Mouse (Mus musculus): ENCODE data around the gene Dusp10. TPM values are rescaled to one million over a fixed set of nuclear protein-coding genes. Genes with fewer than 3 reads are reported as not detected.
A peak's percentile ranks its signal among the peaks of the same experiment; 100 is the strongest.

Gene Dusp10
- polyA plus RNA-seq, 1 experiment, result 26.4 TPM

GRCm38 (mm10) chr1:184083166-184083565 lies 70.1 kb downstream of the Dusp10 start:
- no peak overlapping the region for H3K4me3 ChIP-seq (ENCODE audit: insufficient read depth, low read depth, low read length)
- H3K4me1 ChIP-seq (ENCODE audit: control insufficient read depth, insufficient read depth, insufficient read length, low read length), result no peaks in the 10 kb centered on the region; the same call in 1 of the 2 replicates
- H3K27ac ChIP-seq (replicated peaks; ENCODE audit: low read depth, low read length), result peak overlapping the region; percentile 76

- H3K27ac ChIP-seq (replicated peaks; ENCODE audit: low read depth, low read length), result no peak overlapping the region
- H3K4me1 ChIP-seq (ENCODE audit: control insufficient read depth, insufficient read depth, insufficient read length, low read length), result no peaks in the 10 kb centered on the region; the same call in 1 of the 2 replicates
- no peak overlapping the region for H3K4me3 ChIP-seq (ENCODE audit: insufficient read depth, low read depth, low read length)
Observed at GRCm38 (mm10) chr1:184084961-184085360, 71.9 kb downstream of the Dusp10 start.

GRCm38 (mm10) chr1:184090515-184090914 lies 77.4 kb downstream of the Dusp10 start:
- H3K4me3 ChIP-seq (ENCODE audit: insufficient read depth, low read depth, low read length), result no peak overlapping the region
- no peak overlapping the region for H3K27ac ChIP-seq (replicated peaks; ENCODE audit: low read depth, low read length)
- no peaks in the 10 kb centered on the region for H3K4me1 ChIP-seq (ENCODE audit: control insufficient read depth, insufficient read depth, insufficient read length, low read length)

- Histone ChIP-seq H3K4me3 (ENCODE audit: insufficient read depth, low read depth, low read length) (no peak overlapping the region), H3K4me1 (ENCODE audit: control insufficient read depth, insufficient read depth, insufficient read length, low read length) (no peaks in the 10 kb centered on the region), H3K27ac (replicated peaks; ENCODE audit: low read depth, low read length) (no peak overlapping the region)
Observed at GRCm38 (mm10) chr1:184094914-184095313, 81.8 kb downstream of the Dusp10 start.

- H3K4me3 ChIP-seq (ENCODE audit: insufficient read depth, low read depth, low read length), result no peak overlapping the region
- no peaks in the 10 kb centered on the region for H3K4me1 ChIP-seq (ENCODE audit: control insufficient read depth, insufficient read depth, insufficient read length, low read length)
- no peak overlapping the region for H3K27ac ChIP-seq (replicated peaks; ENCODE audit: low read depth, low read length)
Observed at GRCm38 (mm10) chr1:184100414-184100813, 87.3 kb downstream of the Dusp10 start.

GRCm38 (mm10) chr1:184100927-184101749 lies 88.0 kb downstream of the Dusp10 start:
- Histone ChIP-seq H3K27ac (replicated peaks; ENCODE audit: low read depth, low read length) (no peak overlapping the region), H3K4me1 (ENCODE audit: control insufficient read depth, insufficient read depth, insufficient read length, low read length) (no peaks in the 10 kb centered on the region), H3K4me3 (ENCODE audit: insufficient read depth, low read depth, low read length) (no peak overlapping the region)

- H3K4me1 ChIP-seq (ENCODE audit: control insufficient read depth, insufficient read depth, insufficient read length, low read length), result no peaks in the 10 kb centered on the region
- H3K4me3 ChIP-seq (ENCODE audit: insufficient read depth, low read depth, low read length), result no peak overlapping the region
- no peak overlapping the region for H3K27ac ChIP-seq (replicated peaks; ENCODE audit: low read depth, low read length)
Observed at GRCm38 (mm10) chr1:184101750-184102046, 88.6 kb downstream of the Dusp10 start.

- Histone ChIP-seq H3K4me1 (ENCODE audit: control insufficient read depth, insufficient read depth, insufficient read length, low read length) (no peaks in the 10 kb centered on the region), H3K27ac (replicated peaks; ENCODE audit: low read depth, low read length) (no peak overlapping the region), H3K4me3 (ENCODE audit: insufficient read depth, low read depth, low read length) (no peak overlapping the region)
Observed at GRCm38 (mm10) chr1:184106832-184107231, 93.7 kb downstream of the Dusp10 start.

GRCm38 (mm10) chr1:184107448-184107847 lies 94.3 kb downstream of the Dusp10 start:
- H3K27ac ChIP-seq (replicated peaks; ENCODE audit: low read depth, low read length), result no peak overlapping the region
- no peaks in the 10 kb centered on the region for H3K4me1 ChIP-seq (ENCODE audit: control insufficient read depth, insufficient read depth, insufficient read length, low read length)
- no peak overlapping the region for H3K4me3 ChIP-seq (ENCODE audit: insufficient read depth, low read depth, low read length)

GRCm38 (mm10) chr1:184108254-184108653 lies 95.2 kb downstream of the Dusp10 start:
- no peak overlapping the region for H3K27ac ChIP-seq (replicated peaks; ENCODE audit: low read depth, low read length)
- H3K4me1 ChIP-seq (ENCODE audit: control insufficient read depth, insufficient read depth, insufficient read length, low read length), result no peaks in the 10 kb centered on the region
- H3K4me3 ChIP-seq (ENCODE audit: insufficient read depth, low read depth, low read length), result no peak overlapping the region

- H3K27ac ChIP-seq (replicated peaks; ENCODE audit: low read depth, low read length), result no peak overlapping the region
- H3K4me3 ChIP-seq (ENCODE audit: insufficient read depth, low read depth, low read length), result no peak overlapping the region
- H3K4me1 ChIP-seq (ENCODE audit: control insufficient read depth, insufficient read depth, insufficient read length, low read length), result no peaks in the 10 kb centered on the region
Observed at GRCm38 (mm10) chr1:184117586-184117985, 104.5 kb downstream of the Dusp10 start.

GRCm38 (mm10) chr1:184117991-184118390 lies 104.9 kb downstream of the Dusp10 start:
- H3K4me1 ChIP-seq (ENCODE audit: control insufficient read depth, insufficient read depth, insufficient read length, low read length), result no peaks in the 10 kb centered on the region
- no peak overlapping the region for H3K4me3 ChIP-seq (ENCODE audit: insufficient read depth, low read depth, low read length)
- H3K27ac ChIP-seq (replicated peaks; ENCODE audit: low read depth, low read length), result no peak overlapping the region

GRCm38 (mm10) chr1:184118586-184118985 lies 105.5 kb downstream of the Dusp10 start:
- no peak overlapping the region for H3K27ac ChIP-seq (replicated peaks; ENCODE audit: low read depth, low read length)
- H3K4me3 ChIP-seq (ENCODE audit: insufficient read depth, low read depth, low read length), result no peak overlapping the region
- no peaks in the 10 kb centered on the region for H3K4me1 ChIP-seq (ENCODE audit: control insufficient read depth, insufficient read depth, insufficient read length, low read length)
